Mouse (Mus musculus) liver, adult 2 months (tissue): ENCODE measurements around the gene Rab14.

Experiments
- CTCF ChIP-seq: fragments of 200-500 bp; IDR thresholded peaks from 2 replicates; pipeline ENCODE4 v1.5.1; 2011; ENCODE audit warnings: low read depth, low read length, control low read depth
- POLR2A ChIP-seq: fragments of 200-500 bp; IDR thresholded peaks from 2 replicates; pipeline ENCODE4 v1.6.1; 2011; ENCODE audit warnings: low read length, control low read depth; ENCODE audit not compliant: insufficient read depth; ENCODE audit errors: extremely low read depth

DNA sequence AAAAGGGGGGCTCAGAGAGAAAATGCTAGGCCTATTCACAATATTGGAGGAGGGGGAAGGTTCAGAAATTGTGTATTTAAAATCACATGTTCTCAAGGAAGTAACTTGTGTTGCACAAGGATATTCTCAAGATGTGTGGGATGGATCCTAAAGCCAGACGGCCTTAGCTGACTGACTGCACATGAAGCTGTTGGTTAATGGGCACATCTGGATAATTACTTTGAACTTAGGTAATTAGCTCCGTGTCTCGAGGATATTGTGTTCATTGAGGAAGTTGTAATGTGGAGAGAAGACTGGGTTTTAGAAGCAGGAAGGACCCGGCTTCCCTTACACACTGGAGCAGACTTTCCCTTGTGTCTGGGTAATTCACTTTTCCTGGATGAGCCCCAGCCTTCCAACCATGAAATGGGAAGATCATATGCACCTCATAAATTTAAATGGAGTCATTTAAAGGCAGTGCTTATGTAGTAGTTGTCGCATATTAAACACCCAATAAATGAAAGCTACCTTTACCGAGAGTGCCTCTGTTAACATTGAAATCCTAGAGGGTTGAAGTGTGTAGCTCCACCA lies 22.0 kb upstream of the Rab14 start:
- no peak for TF ChIP-seq CTCF
- TF ChIP-seq POLR2A, result no peak
